Mouse (Mus musculus) left cerebral cortex, adult 18-20 months (tissue): Measurements from ENCODE around the gene Rln3. TPM values are rescaled to one million over a fixed set of nuclear protein-coding genes. Genes with fewer than 3 reads are reported as not detected.

Experiments
- DNase-seq, 2 experiments: peaks; one replicate each; pipeline ENCODE4 v3.0.0; 2021 to 2022; ENCODE audit warnings: low spot score in 2 of 2, mixed read lengths in 1 of 2
- microRNA-seq, 2 experiments: library from miRNA; unstranded; fragments of <30 nt; microRNA quantifications; one replicate each; pipeline ENCODE4 v1.2.0; 2021
- total RNA-seq, 2 experiments: library from RNA; stranded (reverse); gene quantifications; 2 replicates each; pipeline ENCODE4 v1.2.3; 2021

Gene Rln3
- total RNA-seq, 2 experiments from 2014 or later: not detected

DNA sequence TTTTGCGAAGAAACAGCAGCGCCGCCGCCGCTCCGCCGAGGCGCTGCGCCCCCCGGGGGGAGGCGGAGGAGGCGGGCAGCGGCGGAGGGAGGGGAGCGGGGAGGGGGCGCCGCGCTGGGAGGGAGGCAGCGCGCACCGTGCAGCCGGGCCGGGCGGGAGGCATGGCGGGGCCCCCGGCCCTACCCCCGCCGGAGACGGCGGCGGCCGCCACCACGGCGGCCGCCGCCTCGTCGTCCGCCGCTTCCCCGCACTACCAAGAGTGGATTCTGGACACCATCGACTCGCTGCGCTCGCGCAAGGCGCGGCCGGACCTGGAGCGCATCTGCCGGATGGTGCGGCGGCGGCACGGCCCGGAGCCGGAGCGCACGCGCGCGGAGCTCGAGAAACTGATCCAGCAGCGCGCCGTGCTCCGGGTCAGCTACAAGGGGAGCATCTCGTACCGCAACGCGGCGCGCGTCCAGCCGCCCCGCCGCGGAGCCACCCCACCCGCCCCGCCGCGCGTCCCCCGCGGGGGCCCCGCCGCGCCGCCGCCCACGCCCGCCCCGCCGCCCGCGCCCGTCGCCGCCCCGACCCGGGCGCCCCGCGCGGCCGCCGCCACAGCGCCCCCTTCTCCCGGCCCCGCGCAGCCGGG lies 47.2 kb downstream of the Rln3 start, which contains the start of gene Samd1:
Gene Samd1, plus strand, starts transcription at position 162 of the 631 bp plus-strand sequence.
- DNase-seq: peak; percentile 61 to 66

GRCm38 (mm10) chr8:83996567-83997505 lies 48.0 kb downstream of the Rln3 start:
- peak; percentile 64 to 77 for DNase-seq

DNA sequence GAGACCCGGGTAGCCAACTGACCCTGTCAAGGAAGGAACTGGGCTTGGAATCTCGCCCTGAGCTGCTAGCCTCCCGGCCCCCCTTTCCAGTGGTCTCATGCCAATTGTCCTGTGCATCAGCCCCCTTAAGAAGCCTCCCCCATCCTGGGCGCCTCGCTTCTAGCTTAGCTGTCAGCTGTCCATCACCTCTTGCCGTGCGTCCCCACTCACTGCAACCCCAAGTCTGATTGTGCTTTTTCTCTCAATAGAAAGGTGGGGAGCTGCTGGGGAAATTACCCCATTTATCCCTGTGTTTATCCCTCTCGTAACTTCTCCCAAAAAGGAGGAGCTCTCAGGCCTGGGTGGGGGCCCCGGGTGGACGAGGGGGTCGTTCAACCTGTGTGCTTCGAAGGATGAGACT lies 48.8 kb downstream of the Rln3 start:
- DNase-seq: no peak

DNA sequence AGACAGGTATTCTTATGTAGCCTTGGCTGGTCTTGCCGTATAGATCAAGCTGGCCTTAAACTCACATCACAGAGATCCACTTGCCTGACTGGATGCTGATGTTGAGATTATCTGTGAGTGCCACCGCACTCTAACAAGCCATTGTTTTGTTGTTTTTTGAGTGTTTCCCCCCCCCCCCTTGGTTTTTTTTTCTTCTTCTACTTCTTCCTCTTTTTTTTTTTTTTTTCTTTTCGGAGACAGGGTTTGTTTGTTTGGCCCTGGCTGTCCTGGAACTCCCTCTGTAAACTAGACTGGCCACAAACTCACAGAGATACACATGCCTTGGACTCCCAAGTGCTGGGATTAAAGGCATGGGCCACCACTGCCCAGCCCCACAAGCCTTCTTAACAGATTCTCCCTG lies 50.8 kb downstream of the Rln3 start:
- no peak for DNase-seq

Small RNAs within 50 kb of the gene (microRNA-seq; reads per million reads assigned to microRNA genes)
- gene Mir1199 (1.7 reads per million in 2 experiments), gene Mir709 (0 reads per million in 2 experiments), gene Mir8111 (9.9 to 10.7 reads per million in 2 experiments)

Other genes starting within 250 kb of the Rln3 start
- gene Adgrl1, start 144.9 kb downstream of the Rln3 start, total RNA-seq: 100 to 1,000 TPM; 348 to 367 TPM
- under 1 TPM; 0.53 to 0.66 TPM for gene Gm10644, start 89.8 kb downstream of the Rln3 start, total RNA-seq
- under 1 TPM; 0.37 to 0.42 TPM for gene Asf1b, start 89.5 kb downstream of the Rln3 start, total RNA-seq
- gene Prkaca, start 72.0 kb downstream of the Rln3 start, total RNA-seq: 100 to 1,000 TPM; 259 to 269 TPM
- 10 to 100 TPM; 45.1 to 45.4 TPM for gene Samd1, start 47.3 kb downstream of the Rln3 start, total RNA-seq
- gene 1700067K01Rik, start 43.5 kb downstream of the Rln3 start, total RNA-seq: under 1 TPM; 0.42 to 0.53 TPM
- under 1 TPM in 1 of 2 experiments, not detected in 1; 0.61 TPM for gene 2210011C24Rik, start 32.8 kb downstream of the Rln3 start, total RNA-seq
- 1 to 10 TPM; 1.8 to 2.7 TPM for gene Palm3, start 23.5 kb downstream of the Rln3 start, total RNA-seq
- under 1 TPM; 0.30 to 0.52 TPM for gene Il27ra, start 2.4 kb downstream of the Rln3 start, total RNA-seq
- 1 to 10 TPM; 2.9 to 3.5 TPM for gene Gm10643, start 20.1 kb upstream of the Rln3 start, total RNA-seq
- gene Rfx1, start 21.8 kb upstream of the Rln3 start, total RNA-seq: 10 to 100 TPM; 23.1 to 25.3 TPM
- gene Dcaf15, start 59.8 kb upstream of the Rln3 start, total RNA-seq: 10 to 100 TPM; 17.7 to 18.2 TPM
- not detected for gene Podnl1, start 81.0 kb upstream of the Rln3 start, total RNA-seq
- 10 to 100 TPM; 47.1 to 55.6 TPM for gene Cc2d1a, start 102.9 kb upstream of the Rln3 start, total RNA-seq
- gene 4930432K21Rik, start 103.0 kb upstream of the Rln3 start, total RNA-seq: 1 to 10 TPM; 2.0 to 3.1 TPM
- gene Nanos3, start 140.2 kb upstream of the Rln3 start, total RNA-seq: 1 to 10 TPM in 1 of 2 experiments, under 1 TPM in 1; 0.70 to 2.0 TPM
- 10 to 100 TPM; 16.8 to 19.1 TPM for gene Zswim4, start 192.1 kb upstream of the Rln3 start, total RNA-seq
- 100 to 1,000 TPM; 136 to 146 TPM for gene D8Ertd738e, start 204.7 kb upstream of the Rln3 start, total RNA-seq
- 10 to 100 TPM; 13.2 to 15.6 TPM for gene Mri1, start 212.3 kb upstream of the Rln3 start, total RNA-seq
- gene Ccdc130, start 225.4 kb upstream of the Rln3 start, total RNA-seq: 10 to 100 TPM; 21.0 to 23.5 TPM